Mouse (Mus musculus) hindbrain, postnatal 0 days (tissue): ENCODE data around the gene Qrich1. TPM values are rescaled to one million over a fixed set of nuclear protein-coding genes. Genes with fewer than 3 reads are reported as not detected.
"Not testable (repeated sequence)": the region's sequence is repeated elsewhere in the genome, so short reads cannot be mapped to it uniquely, and the experiment has no call there.

Source experiments
- ATAC-seq: fragments of 200-750 bp; cut with Nextera tagmentation; 2 replicates; pipeline ENCODE4 v1.8.0; 2017; ENCODE audit warnings: mild to moderate bottlenecking, moderate TSS enrichment, moderate library complexity
- DNase-seq: peaks from one replicate; pipeline ENCODE4 v3.0.0-alpha.2; 2015; ENCODE audit warnings: low spot score
- H3K27ac ChIP-seq: fragments of 300-500 bp; sonication (generic); 2 replicates; pipeline ENCODE4 v1.5.1; 2014; ENCODE audit warnings: mild to moderate bottlenecking
- H3K27me3 ChIP-seq: fragments of 300-500 bp; sonication (generic); 2 replicates; pipeline ENCODE4 v1.6.1; 2014; ENCODE audit warnings: low read length, mixed read lengths; ENCODE audit not compliant: insufficient read depth
- H3K36me3 ChIP-seq: fragments of 300-500 bp; sonication (generic); 2 replicates; pipeline ENCODE4 v1.6.1; 2014; ENCODE audit warnings: low read length, mixed read lengths; ENCODE audit not compliant: insufficient read depth
- H3K4me1 ChIP-seq: fragments of 300-500 bp; sonication (generic); 2 replicates; pipeline ENCODE4 v1.6.1; 2014; ENCODE audit warnings: antibody characterized with exemption, low read length, mixed read lengths; ENCODE audit not compliant: insufficient read depth
- H3K4me2 ChIP-seq: fragments of 300-500 bp; sonication (generic); 2 replicates; pipeline ENCODE4 v1.6.1; 2014; ENCODE audit warnings: low read depth, mild to moderate bottlenecking, low read length, moderate library complexity, mixed read lengths
- H3K4me3 ChIP-seq: fragments of 300-500 bp; sonication (generic); 2 replicates; pipeline ENCODE4 v1.5.1; 2014; ENCODE audit warnings: low read length
- H3K9ac ChIP-seq: fragments of 300-500 bp; sonication (generic); replicated peaks from 2 replicates; pipeline ENCODE4 v1.6.1; 2014; ENCODE audit warnings: mild to moderate bottlenecking, low read length, moderate library complexity, mixed read lengths
- H3K9me3 ChIP-seq: fragments of 300-500 bp; sonication (generic); 2 replicates; pipeline ENCODE4 v1.6.1; 2016; ENCODE audit warnings: low read length, mixed read lengths
- CTCF ChIP-seq: IDR thresholded peaks from 2 replicates; pipeline ENCODE4 v1.5.1; 2016; ENCODE audit warnings: antibody characterized with exemption, control low read depth, low read depth
- WGBS: fragments of 180-500 bp; shearing (Covaris S2); extraction: QIAGEN DNeasy Blood & Tissue Kit; methylation state at CpG from one replicate; pipeline ENCODE4 v1.1.7; 2014; 5-methylcytosine and 5-hydroxymethylcytosine counted together
- microRNA counts: library from miRNA; unstranded; fragments of <30 nt; microRNA quantifications from one replicate; lab custom pipeline; 2015
- microRNA-seq, 2 experiments: library from miRNA; unstranded; fragments of <30 nt; microRNA quantifications; one replicate each; pipeline ENCODE4; 2016
- polyA plus RNA-seq: library from polyadenylated mRNA; unstranded; fragments of >200 nt; fragmentation: Nextera tagmentation; extraction: Ambion mirVana; gene quantifications from 2 replicates; pipeline ENCODE4 v1.2.1, GENCODE M21; 2015
- total RNA-seq: library from RNA; depleted of rRNA; stranded (reverse); fragments of >200 nt; gene quantifications from 2 replicates; pipeline ENCODE4 v1.2.3, GENCODE M21; 2014; rRNA removed

Qrich1 gene
- total and polyA plus RNA-seq, 2 experiments from 2014 or later = 98.7 to 226 TPM

DNA sequence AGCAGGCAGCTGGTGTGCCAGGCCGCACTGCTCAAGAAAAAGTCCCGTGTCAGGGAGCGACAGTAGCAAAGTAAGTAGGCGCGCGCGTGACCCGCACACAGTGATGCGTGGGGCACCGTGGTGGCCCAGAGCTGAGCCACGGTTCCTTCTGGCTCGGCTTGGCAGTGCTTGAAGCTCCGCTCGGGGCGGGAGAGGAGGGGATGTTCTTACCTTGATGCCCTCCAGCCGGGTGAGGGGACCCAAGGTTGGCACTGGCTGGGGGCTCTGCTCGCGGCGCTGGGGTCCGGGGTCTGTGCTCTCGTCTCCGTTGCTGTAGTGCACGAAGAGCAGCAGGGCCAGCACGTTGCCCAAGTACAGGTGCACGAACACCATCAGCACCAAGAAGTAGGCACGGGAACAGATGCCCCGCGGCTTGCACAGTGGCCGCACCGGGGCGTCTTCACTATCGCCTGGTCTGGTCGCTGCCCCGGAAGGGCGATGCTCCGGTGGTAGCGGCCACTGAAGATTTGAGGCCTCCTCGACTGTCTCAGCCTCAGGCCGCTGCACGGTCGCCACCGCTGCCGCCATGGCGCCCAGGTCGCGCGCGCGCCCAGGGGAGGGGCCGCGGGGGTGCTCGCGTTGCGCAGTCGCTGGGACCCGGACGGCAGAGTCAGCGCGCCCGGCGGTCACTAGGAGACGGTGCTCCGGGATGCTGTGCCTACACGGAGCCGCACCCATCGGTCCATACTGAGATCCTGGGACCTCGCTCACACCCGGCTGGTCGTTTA lies 80.6 kb downstream of the Qrich1 start, which contains the start of gene P4htm:
Gene P4htm (minus strand): TSS at position 670 of the 767 bp plus-strand sequence.
- Histone ChIP-seq H3K9ac (peak within 1 kb of the TSS; percentile 52), H3K4me1 (no peaks in the 10 kb centered on the region), H3K27me3 (no peaks in the 10 kb centered on the region), H3K9me3 (no peaks in the 10 kb centered on the region), H3K4me3 (peak within 1 kb of the TSS; percentile 55), H3K4me2 (peak within 1 kb of the TSS; percentile 91), H3K36me3 (no peaks in the 10 kb centered on the region), H3K27ac (peak within 1 kb of the TSS; percentile 67)
- ATAC-seq (peak; percentile 88), DNase-seq (peak; percentile 84)
- WGBS = 2% methylated on average over 66 of the region's 69 CpGs
- peak; percentile 16; the same call in 1 of the 2 replicates for TF ChIP-seq CTCF

DNA sequence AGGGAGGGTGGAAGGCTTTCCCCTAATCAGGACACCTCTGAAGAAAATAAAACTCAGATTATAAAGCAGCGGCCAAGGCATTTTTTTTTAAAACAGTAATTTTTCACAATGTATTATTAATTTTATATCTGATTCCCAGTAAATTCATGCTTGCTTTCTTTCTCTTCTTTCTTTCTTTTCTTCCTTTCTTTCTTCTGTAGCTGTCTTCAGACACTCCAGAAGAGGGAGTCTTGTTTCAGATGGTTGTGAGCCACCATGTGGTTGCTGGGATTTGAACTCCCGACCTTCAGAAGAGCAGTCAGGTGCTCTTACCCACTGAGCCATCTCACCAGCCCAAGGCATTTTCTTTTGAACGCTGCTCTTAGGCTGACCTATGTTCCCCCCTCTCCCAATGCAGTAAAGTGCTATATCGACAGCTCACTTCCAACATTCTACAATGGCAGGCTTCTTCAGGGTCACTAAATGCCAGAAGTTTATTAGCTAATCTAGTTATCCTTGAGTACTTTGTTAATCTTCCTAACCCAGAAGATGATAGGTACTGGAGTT lies 82.5 kb downstream of the Qrich1 start:
- Histone ChIP-seq H3K27me3 (no peaks in the 10 kb centered on the region), H3K36me3 (peaks cover 16% of the 10 kb centered on the region; the same call in 1 of the 2 replicates), H3K9ac (no peak overlapping the region), H3K4me3 (no peak overlapping the region), H3K4me2 (no peak overlapping the region), H3K4me1 (no peaks in the 10 kb centered on the region), H3K9me3 (no peaks in the 10 kb centered on the region), H3K27ac (no peak overlapping the region)
- 79% methylated on average over 4 of the region's 4 CpGs for WGBS
- peak; percentile 20 for DNase-seq
- TF ChIP-seq CTCF = no peak
- ATAC-seq = no peak

DNA sequence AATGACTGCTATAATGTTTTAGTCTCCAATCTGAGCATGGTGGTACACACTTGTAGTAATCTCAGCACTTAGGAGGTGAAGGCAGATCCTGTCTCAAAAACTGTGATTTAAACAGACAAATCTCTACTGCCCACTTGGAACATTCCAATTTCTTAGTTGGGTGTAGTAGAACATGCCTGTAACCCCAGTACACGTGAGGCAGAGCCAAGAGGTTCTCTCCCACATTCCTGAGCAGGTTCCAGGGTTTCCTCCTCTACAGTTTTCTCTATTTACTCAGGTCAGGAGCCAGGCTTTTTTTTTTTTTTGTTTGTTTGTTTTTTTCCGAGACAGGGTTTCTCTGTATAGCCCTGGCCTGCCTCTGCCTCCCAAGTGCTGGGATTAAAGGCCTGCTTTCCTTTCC lies 83.4 kb downstream of the Qrich1 start:
- no peak for TF ChIP-seq CTCF
- H3K27me3 ChIP-seq = no peaks in the 10 kb centered on the region
- H3K9me3 ChIP-seq = no peaks in the 10 kb centered on the region
- H3K36me3 ChIP-seq = peaks cover 18% of the 10 kb centered on the region; the same call in 1 of the 2 replicates
- H3K9ac ChIP-seq = no peak overlapping the region
- WGBS = 56% methylated on average over 2 of the region's 2 CpGs
- no peak overlapping the region for H3K27ac ChIP-seq
- no peaks in the 10 kb centered on the region for H3K4me1 ChIP-seq
- no peak for DNase-seq
- no peak overlapping the region for H3K4me2 ChIP-seq
- no peak overlapping the region for H3K4me3 ChIP-seq
- no peak for ATAC-seq

DNA sequence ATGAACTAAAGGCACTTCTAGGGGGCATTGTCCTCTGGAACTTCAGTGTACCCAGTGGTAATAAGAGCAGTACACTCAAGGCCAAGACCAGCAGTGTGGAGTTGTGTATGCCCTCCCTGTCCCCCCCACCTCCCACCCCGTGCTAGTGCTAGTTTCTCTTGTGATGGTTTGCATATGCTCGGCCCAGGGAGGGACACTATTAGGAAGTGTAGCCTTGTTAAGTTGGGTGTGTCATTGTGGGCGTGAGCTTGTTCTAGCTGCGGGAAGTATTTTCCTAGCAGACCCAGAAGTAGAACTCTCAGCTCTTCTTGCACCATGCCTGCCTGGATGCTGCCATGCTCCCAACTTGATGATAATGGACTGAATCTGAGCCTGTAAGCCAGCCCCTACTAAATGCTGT lies 85.4 kb downstream of the Qrich1 start:
- DNase-seq (no peak), ATAC-seq (no peak)
- no peak overlapping the region for H3K4me3 ChIP-seq
- no peaks in the 10 kb centered on the region for H3K9me3 ChIP-seq
- no peak for TF ChIP-seq CTCF
- H3K36me3 ChIP-seq = peaks cover 33% of the 10 kb centered on the region
- H3K4me2 ChIP-seq = no peak overlapping the region
- H3K27me3 ChIP-seq = no peaks in the 10 kb centered on the region
- no peaks in the 10 kb centered on the region for H3K4me1 ChIP-seq
- no peak overlapping the region for H3K27ac ChIP-seq
- WGBS = 79% methylated on average over 4 of the region's 4 CpGs
- H3K9ac ChIP-seq = no peak overlapping the region

DNA sequence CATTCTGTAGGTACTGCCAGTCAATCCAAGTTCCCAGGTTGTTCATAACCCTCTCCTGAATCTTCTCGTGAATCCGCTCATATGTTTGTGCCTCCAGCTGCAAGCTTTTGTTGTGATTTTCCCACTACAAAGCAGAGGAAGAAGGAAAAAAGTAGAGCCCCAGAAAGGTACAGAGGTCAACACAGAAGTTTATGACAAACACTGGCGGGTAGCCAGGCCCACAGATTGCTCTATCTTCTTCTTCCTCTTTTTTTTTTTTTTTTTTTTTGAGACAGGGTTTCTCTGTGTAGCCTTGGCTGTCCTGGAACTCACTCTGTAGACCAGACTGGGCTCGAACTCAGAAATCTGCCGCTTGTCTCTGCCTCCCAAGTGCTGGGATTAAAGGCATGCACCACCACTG lies 91.3 kb downstream of the Qrich1 start:
- not testable (repeated sequence) for H3K9ac ChIP-seq, H3K4me1 ChIP-seq, ATAC-seq, H3K9me3 ChIP-seq, H3K4me3 ChIP-seq, DNase-seq, H3K4me2 ChIP-seq, H3K27ac ChIP-seq, H3K27me3 ChIP-seq
- peaks cover 78% of the 10 kb centered on the region for H3K36me3 ChIP-seq
- 87% methylated on average over 5 of the region's 5 CpGs for WGBS

DNA sequence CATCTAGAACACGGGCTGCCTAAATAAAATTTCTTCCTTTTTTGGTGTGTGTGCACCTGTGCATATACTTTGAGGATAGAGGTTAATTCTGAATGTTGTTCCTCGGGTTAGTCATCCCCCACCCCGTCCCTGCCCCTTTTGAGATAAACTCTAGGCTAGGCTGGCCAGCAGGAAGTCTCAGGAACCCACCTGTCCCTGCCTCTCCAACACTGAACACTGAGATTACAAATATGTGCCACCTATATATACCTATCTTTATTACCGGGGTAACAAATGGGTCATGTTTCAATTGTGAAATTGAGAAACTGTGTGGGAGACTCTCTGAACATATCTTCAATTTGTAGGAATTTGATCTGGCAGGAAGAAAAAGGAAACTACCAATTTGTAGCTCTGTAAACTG lies 92.3 kb downstream of the Qrich1 start:
- TF ChIP-seq CTCF = no peak
- Histone ChIP-seq H3K27ac (no peak overlapping the region), H3K4me1 (no peaks in the 10 kb centered on the region), H3K4me3 (no peak overlapping the region), H3K9me3 (no peaks in the 10 kb centered on the region), H3K4me2 (no peak overlapping the region), H3K9ac (no peak overlapping the region), H3K27me3 (no peaks in the 10 kb centered on the region), H3K36me3 (peaks cover 72% of the 10 kb centered on the region)
- 97% methylated on average over 4 of the region's 4 CpGs for WGBS
- DNase-seq (no peak), ATAC-seq (no peak)

MicroRNA genes within 50 kb of the gene (microRNA counts, 519-probe panel; counts per million panel counts)
- microRNA mmu-miR-191 (lab: Ali Mortazavi, UCI) (3,941 counts per million, percentile 69 among the panel's probes with 10 or more counts), microRNA mmu-miR-425 (lab: Ali Mortazavi, UCI) (2,866 counts per million, percentile 44 among the panel's probes with 10 or more counts)

Small RNAs within 50 kb of the gene (microRNA-seq; reads per million reads assigned to microRNA genes)
- gene Gm24083 = 0 reads per million in 2 experiments
- 0 reads per million in 2 experiments for gene Mir191
- 1,072 to 1,087 reads per million in 2 experiments for gene Mir425

Other genes with a start within 250 kb of the Qrich1 start
- 79.8 and 108 TPM in 2 replicates for gene Nicn1, start 226.4 kb upstream of the Qrich1 start, total RNA-seq
- gene Nicn1, start 226.4 kb upstream of the Qrich1 start, polyA plus RNA-seq = 114 and 118 TPM in 2 replicates
- gene Amt, start 220.0 kb upstream of the Qrich1 start, total RNA-seq = 22.5 and 27.1 TPM in 2 replicates
- gene Amt, start 220.0 kb upstream of the Qrich1 start, polyA plus RNA-seq = 28.5 and 32.9 TPM in 2 replicates
- 105 and 106 TPM in 2 replicates for gene Rhoa, start 210.7 kb upstream of the Qrich1 start, total RNA-seq
- gene Rhoa, start 210.7 kb upstream of the Qrich1 start, polyA plus RNA-seq = 268 and 276 TPM in 2 replicates
- 65.2 and 66.5 TPM in 2 replicates for gene Tcta, start 210.6 kb upstream of the Qrich1 start, total RNA-seq
- gene Tcta, start 210.6 kb upstream of the Qrich1 start, polyA plus RNA-seq = 79.4 and 80.3 TPM in 2 replicates
- 224 and 226 TPM in 2 replicates for gene Gpx1, start 177.9 kb upstream of the Qrich1 start, total RNA-seq
- gene Gpx1, start 177.9 kb upstream of the Qrich1 start, polyA plus RNA-seq = 426 and 460 TPM in 2 replicates
- 92.0 and 97.8 TPM in 2 replicates for gene Usp4, start 169.0 kb upstream of the Qrich1 start, total RNA-seq
- 93.4 and 94.4 TPM in 2 replicates for gene Usp4, start 169.0 kb upstream of the Qrich1 start, polyA plus RNA-seq
- gene 1700102P08Rik, start 124.0 kb upstream of the Qrich1 start, total RNA-seq = 0.43 and 2.8 TPM in 2 replicates
- 0.61 and 0.81 TPM in 2 replicates for gene 1700102P08Rik, start 124.0 kb upstream of the Qrich1 start, polyA plus RNA-seq
- gene Ccdc36, start 88.3 kb upstream of the Qrich1 start, total RNA-seq = 0.97 and 1.2 TPM in 2 replicates
- gene Ccdc36, start 88.3 kb upstream of the Qrich1 start, polyA plus RNA-seq = 1.7 TPM in 2 replicates
- not detected in 2 replicates for gene BC048562, start 80.3 kb upstream of the Qrich1 start, total RNA-seq
- gene BC048562, start 80.3 kb upstream of the Qrich1 start, polyA plus RNA-seq = not detected in 2 replicates
- 32.9 and 37.2 TPM in 2 replicates for gene Ccdc71, start 56.3 kb upstream of the Qrich1 start, total RNA-seq
- 46.9 and 55.9 TPM in 2 replicates for gene Ccdc71, start 56.3 kb upstream of the Qrich1 start, polyA plus RNA-seq
- gene Klhdc8b, start 55.2 kb upstream of the Qrich1 start, total RNA-seq = 62.6 and 72.8 TPM in 2 replicates
- 44.9 and 46.5 TPM in 2 replicates for gene Klhdc8b, start 55.2 kb upstream of the Qrich1 start, polyA plus RNA-seq
- 77.5 and 99.8 TPM in 2 replicates for gene Lamb2, start 37.1 kb upstream of the Qrich1 start, total RNA-seq
- gene Lamb2, start 37.1 kb upstream of the Qrich1 start, polyA plus RNA-seq = 16.0 and 18.6 TPM in 2 replicates
- gene Usp19, start 26.2 kb upstream of the Qrich1 start, total RNA-seq = 87.6 and 104 TPM in 2 replicates
- gene Usp19, start 26.2 kb upstream of the Qrich1 start, polyA plus RNA-seq = 51.6 and 52.0 TPM in 2 replicates
- 153 and 175 TPM in 2 replicates for gene Qars, start 9.1 kb upstream of the Qrich1 start, total RNA-seq
- gene Qars, start 9.1 kb upstream of the Qrich1 start, polyA plus RNA-seq = 55.2 and 58.3 TPM in 2 replicates
- 93.8 and 98.3 TPM in 2 replicates for gene Impdh2, start 43.5 kb downstream of the Qrich1 start, total RNA-seq
- gene Impdh2, start 43.5 kb downstream of the Qrich1 start, polyA plus RNA-seq = 103 and 106 TPM in 2 replicates
- gene Ndufaf3, start 50.6 kb downstream of the Qrich1 start, total RNA-seq = 54.1 and 70.5 TPM in 2 replicates
- gene Ndufaf3, start 50.6 kb downstream of the Qrich1 start, polyA plus RNA-seq = 84.5 and 88.9 TPM in 2 replicates
- 97.3 and 109 TPM in 2 replicates for gene Dalrd3, start 53.1 kb downstream of the Qrich1 start, total RNA-seq
- gene Dalrd3, start 53.1 kb downstream of the Qrich1 start, polyA plus RNA-seq = 251 and 255 TPM in 2 replicates
- 581 and 603 TPM in 2 replicates for gene Wdr6, start 61.9 kb downstream of the Qrich1 start, total RNA-seq
- 265 and 282 TPM in 2 replicates for gene Wdr6, start 61.9 kb downstream of the Qrich1 start, polyA plus RNA-seq
- 50.8 and 62.6 TPM in 2 replicates for gene P4htm, start 80.9 kb downstream of the Qrich1 start, total RNA-seq
- 38.7 and 38.8 TPM in 2 replicates for gene P4htm, start 80.9 kb downstream of the Qrich1 start, polyA plus RNA-seq
- 52.1 and 54.8 TPM in 2 replicates for gene Arih2, start 132.6 kb downstream of the Qrich1 start, total RNA-seq
- gene Arih2, start 132.6 kb downstream of the Qrich1 start, polyA plus RNA-seq = 38.5 and 39.7 TPM in 2 replicates
- gene Slc25a20, start 145.3 kb downstream of the Qrich1 start, total RNA-seq = 31.0 and 41.1 TPM in 2 replicates
- gene Slc25a20, start 145.3 kb downstream of the Qrich1 start, polyA plus RNA-seq = 49.7 and 50.2 TPM in 2 replicates
- 87.3 and 92.2 TPM in 2 replicates for gene Prkar2a, start 172.5 kb downstream of the Qrich1 start, total RNA-seq
- gene Prkar2a, start 172.5 kb downstream of the Qrich1 start, polyA plus RNA-seq = 39.7 and 43.9 TPM in 2 replicates